Mouse (Mus musculus) pancreas, adult 10 weeks (tissue): Measurements from ENCODE around the gene Vmn1r228. TPM values are rescaled to one million over a fixed set of nuclear protein-coding genes. Genes with fewer than 3 reads are reported as not detected.

Experiments
- polyA plus RNA-seq: library from polyadenylated mRNA; stranded (reverse); fragments of 350-450 nt; fragmentation: Illumina TruSeq; extraction: RNeasy Lipid Tissue Mini Kit (QIAGEN cat#74804); gene quantifications from one replicate; pipeline ENCODE4 v1.2.3, GENCODE M21; 2015; ENCODE audit warnings: low read depth, low replicate concordance; ENCODE audit not compliant: insufficient read depth

Vmn1r228 gene
- polyA plus RNA-seq: not detected

DNA sequence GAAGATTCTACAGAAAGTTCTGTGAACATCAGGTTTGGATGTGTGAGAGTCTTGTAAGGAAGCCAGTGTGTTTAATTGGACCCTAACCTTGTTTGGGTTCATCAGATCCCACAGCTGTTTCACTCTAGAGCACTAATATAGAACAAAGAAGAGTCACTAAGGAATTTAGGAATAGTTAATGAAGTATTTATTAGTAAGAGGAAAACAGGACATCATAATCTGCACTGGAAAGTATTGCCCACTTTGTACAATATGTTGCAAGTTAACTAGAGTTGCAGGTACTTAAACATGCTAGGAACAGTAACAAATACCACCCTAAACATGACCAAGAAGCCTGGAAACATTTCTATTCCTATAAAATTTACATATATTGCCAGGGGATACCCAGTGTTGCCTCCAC, at the start of gene Vmn1r228:
TSS of gene Vmn1r228 (minus strand) at position 101 of the 400 bp plus-strand sequence.

DNA sequence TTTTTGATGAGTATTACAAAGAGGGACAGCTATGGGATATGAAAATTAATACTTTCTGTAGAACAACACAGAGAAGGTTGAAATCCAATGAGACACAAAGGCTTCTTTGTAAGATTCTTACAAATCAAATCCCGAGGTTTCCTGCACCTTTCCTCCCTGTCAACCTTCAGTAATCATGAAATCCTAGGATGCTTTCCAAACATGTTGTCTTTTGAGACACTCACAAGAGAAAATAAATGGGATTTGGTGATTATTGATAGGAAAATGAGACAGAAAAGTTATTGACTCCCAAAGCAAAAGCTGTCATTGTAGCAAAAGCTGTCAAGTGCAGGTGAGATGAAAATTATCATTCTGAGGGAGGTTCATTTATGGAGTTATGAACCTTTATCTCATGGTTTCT, 25.3 kb upstream of the Vmn1r228 start, which contains the start of gene Vmn1r229:
TSS of gene Vmn1r229 (plus strand) at position 301 of the 400 bp plus-strand sequence.

DNA sequence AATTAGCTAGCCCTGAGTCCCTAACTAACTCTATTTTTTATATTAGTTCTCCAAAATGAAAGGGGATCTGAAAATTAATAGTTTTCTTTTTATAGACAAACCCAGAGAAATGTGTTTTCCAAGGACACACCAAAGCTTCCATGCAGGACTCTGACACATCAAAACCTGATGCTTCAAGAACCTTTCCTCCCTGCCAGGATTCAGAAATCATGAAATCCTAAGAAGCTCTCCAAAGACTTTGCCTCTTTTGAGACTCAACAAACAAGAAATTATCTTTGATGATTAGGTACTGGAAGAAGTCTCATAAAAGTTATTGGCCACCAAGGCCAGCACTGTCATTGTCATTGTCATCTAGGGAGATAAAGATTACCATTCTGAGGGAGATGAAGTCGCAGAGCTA, 56.4 kb downstream of the Vmn1r228 start, which contains the start of gene Vmn1r227:
TSS of gene Vmn1r227 (plus strand) at position 301 of the 400 bp plus-strand sequence.

Other genes with a start within 250 kb of the Vmn1r228 start
- gene Vmn2r109, start 221.4 kb downstream of the Vmn1r228 start, polyA plus RNA-seq: not detected
- gene Vmn2r110, start 189.7 kb downstream of the Vmn1r228 start, polyA plus RNA-seq: not detected
- not detected for gene Fpr-rs3, start 161.3 kb downstream of the Vmn1r228 start, polyA plus RNA-seq
- not detected for gene Vmn1r226, start 103.3 kb downstream of the Vmn1r228 start, polyA plus RNA-seq
- not detected for gene Vmn1r227, start 56.3 kb downstream of the Vmn1r228 start, polyA plus RNA-seq
- not detected for gene Vmn1r229, start 25.4 kb upstream of the Vmn1r228 start, polyA plus RNA-seq
- gene Vmn1r230, start 54.3 kb upstream of the Vmn1r228 start, polyA plus RNA-seq: not detected
- not detected for gene Vmn1r231, start 118.9 kb upstream of the Vmn1r228 start, polyA plus RNA-seq
- not detected for gene Vmn1r232, start 133.6 kb upstream of the Vmn1r228 start, polyA plus RNA-seq
- gene Ppp2r1a, start 159.2 kb upstream of the Vmn1r228 start, polyA plus RNA-seq: 57.1 TPM
- gene Vmn1r233, start 210.3 kb upstream of the Vmn1r228 start, polyA plus RNA-seq: not detected
- 2.1 TPM for gene Zfp160, start 222.7 kb upstream of the Vmn1r228 start, polyA plus RNA-seq